Mouse (Mus musculus) c-Kit-positive CD71-positive TER-119-negative erythroid progenitor cells, embryonic 14.5 days (primary cell): ENCODE results near the gene Kcnj6.

ENCODE experiments used
- DNase-seq: peaks from one replicate; pipeline ENCODE4 v3.0.0-alpha.2; 2013; ENCODE audit warnings: low read depth

Gene Kcnj6

GRCm38 (mm10) chr16:94931343-94932301 lies 65.9 kb downstream of the Kcnj6 start:
- no peak for DNase-seq

GRCm38 (mm10) chr16:94925364-94925763 lies 72.1 kb downstream of the Kcnj6 start:
- no peak for DNase-seq

GRCm38 (mm10) chr16:94919177-94919576 lies 78.3 kb downstream of the Kcnj6 start:
- DNase-seq = no peak

- no peak for DNase-seq
Observed at GRCm38 (mm10) chr16:94906026-94906425, 91.5 kb downstream of the Kcnj6 start.

GRCm38 (mm10) chr16:94898832-94899231 lies 98.7 kb downstream of the Kcnj6 start:
- no peak for DNase-seq

- DNase-seq = no peak
Observed at GRCm38 (mm10) chr16:94892162-94892650, 105.3 kb downstream of the Kcnj6 start.

GRCm38 (mm10) chr16:94890581-94890980 lies 106.9 kb downstream of the Kcnj6 start:
- DNase-seq = no peak

GRCm38 (mm10) chr16:94890056-94890455 lies 107.4 kb downstream of the Kcnj6 start:
- DNase-seq = no peak

- DNase-seq = no peak
Observed at GRCm38 (mm10) chr16:94888554-94888953, 108.9 kb downstream of the Kcnj6 start.

- no peak for DNase-seq
Observed at GRCm38 (mm10) chr16:94886398-94886797, 111.1 kb downstream of the Kcnj6 start.

GRCm38 (mm10) chr16:94885062-94885461 lies 112.4 kb downstream of the Kcnj6 start:
- no peak for DNase-seq

- DNase-seq = no peak
Observed at GRCm38 (mm10) chr16:94883909-94884308, 113.6 kb downstream of the Kcnj6 start.

- no peak for DNase-seq
Observed at GRCm38 (mm10) chr16:94883196-94883595, 114.3 kb downstream of the Kcnj6 start.

- DNase-seq = no peak
Observed at GRCm38 (mm10) chr16:94882111-94882510, 115.4 kb downstream of the Kcnj6 start.

- DNase-seq = no peak
Observed at GRCm38 (mm10) chr16:94872614-94873272, 124.8 kb downstream of the Kcnj6 start.

GRCm38 (mm10) chr16:94868354-94868753 lies 129.1 kb downstream of the Kcnj6 start:
- DNase-seq = no peak

GRCm38 (mm10) chr16:94866300-94866956 lies 131.1 kb downstream of the Kcnj6 start:
- DNase-seq = no peak

GRCm38 (mm10) chr16:94865796-94866195 lies 131.7 kb downstream of the Kcnj6 start:
- no peak for DNase-seq

- no peak for DNase-seq
Observed at GRCm38 (mm10) chr16:94865101-94865500, 132.4 kb downstream of the Kcnj6 start.

- no peak for DNase-seq
Observed at GRCm38 (mm10) chr16:94863475-94863874, 134.0 kb downstream of the Kcnj6 start.

- DNase-seq = no peak
Observed at GRCm38 (mm10) chr16:94855990-94856389, 141.5 kb downstream of the Kcnj6 start.

- DNase-seq = no peak
Observed at GRCm38 (mm10) chr16:94852407-94853160, 144.9 kb downstream of the Kcnj6 start.
